Mouse (Mus musculus) hindbrain, embryonic 13.5 days (tissue): ENCODE data around the gene Dact3. TPM values are rescaled to one million over a fixed set of nuclear protein-coding genes. Genes with fewer than 3 reads are reported as not detected.

ENCODE experiments used
- ATAC-seq: fragments of 200-750 bp; cut with Nextera tagmentation; 2 replicates; pipeline ENCODE4 v1.8.0; 2017; ENCODE audit warnings: moderate TSS enrichment; ENCODE audit not compliant: low FRiP score
- H3K27ac ChIP-seq: fragments of 300-500 bp; sonication (generic); 2 replicates; pipeline ENCODE4 v1.5.1; 2015; ENCODE audit warnings: inconsistent platforms, mild to moderate bottlenecking, moderate library complexity
- H3K27me3 ChIP-seq: fragments of 300-500 bp; sonication (generic); 2 replicates; pipeline ENCODE4 v1.6.1; 2015; ENCODE audit warnings: mild to moderate bottlenecking, inconsistent platforms
- H3K36me3 ChIP-seq: fragments of 300-500 bp; sonication (generic); 2 replicates; pipeline ENCODE4 v1.6.1; 2015; ENCODE audit warnings: mild to moderate bottlenecking, inconsistent platforms
- H3K4me1 ChIP-seq: fragments of 300-500 bp; sonication (generic); replicated peaks from 2 replicates; pipeline ENCODE4 v1.6.1; 2015; ENCODE audit warnings: inconsistent platforms
- H3K4me2 ChIP-seq: fragments of 300-500 bp; sonication (generic); 2 replicates; pipeline ENCODE4 v1.6.1; 2015; ENCODE audit warnings: inconsistent platforms, mild to moderate bottlenecking, moderate library complexity
- H3K4me3 ChIP-seq: fragments of 300-500 bp; sonication (generic); 2 replicates; pipeline ENCODE4 v1.5.1; 2015; ENCODE audit warnings: mild to moderate bottlenecking, inconsistent platforms
- H3K9ac ChIP-seq: fragments of 300-500 bp; sonication (generic); 2 replicates; pipeline ENCODE4 v1.6.1; 2015; ENCODE audit warnings: mild to moderate bottlenecking, inconsistent platforms
- H3K9me3 ChIP-seq: fragments of 300-500 bp; sonication (generic); 2 replicates; pipeline ENCODE4 v1.6.1; 2016; ENCODE audit warnings: inconsistent platforms
- WGBS: fragments of 180-500 bp; shearing (Covaris S2); methylation state at CpG from one replicate; pipeline ENCODE4 v1.1.7; 2015; 5-methylcytosine and 5-hydroxymethylcytosine counted together
- polyA plus RNA-seq: library from polyadenylated mRNA; unstranded; fragments of >200 nt; fragmentation: Nextera tagmentation; extraction: Ambion mirVana; gene quantifications from 2 replicates; pipeline ENCODE4 v1.2.1, GENCODE M21; 2015

Dact3 gene
- polyA plus RNA-seq, 1 experiment from 2014 or later = 2.8 TPM

DNA sequence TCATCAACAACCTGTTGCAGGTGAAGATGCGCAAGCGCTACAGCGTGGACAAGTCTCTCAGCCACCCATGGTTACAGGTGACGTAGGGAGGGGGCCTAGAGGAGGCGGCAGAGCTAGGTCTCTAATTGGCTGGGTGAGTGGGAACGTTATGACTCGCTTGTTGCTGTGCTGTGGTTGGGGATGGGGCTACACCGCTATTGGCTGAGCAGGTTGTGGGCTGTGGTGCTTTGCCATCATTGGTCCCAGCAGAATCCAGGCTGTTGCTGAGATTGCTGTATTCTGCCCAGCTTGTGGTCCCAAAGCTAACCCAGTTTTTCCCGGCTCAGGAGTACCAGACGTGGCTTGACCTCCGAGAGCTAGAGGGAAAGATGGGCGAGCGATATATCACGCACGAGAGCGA is 5.6 kb upstream of the Dact3 start:
- ATAC-seq = peak; percentile 98
- no peaks in the 10 kb centered on the region for H3K27me3 ChIP-seq

DNA sequence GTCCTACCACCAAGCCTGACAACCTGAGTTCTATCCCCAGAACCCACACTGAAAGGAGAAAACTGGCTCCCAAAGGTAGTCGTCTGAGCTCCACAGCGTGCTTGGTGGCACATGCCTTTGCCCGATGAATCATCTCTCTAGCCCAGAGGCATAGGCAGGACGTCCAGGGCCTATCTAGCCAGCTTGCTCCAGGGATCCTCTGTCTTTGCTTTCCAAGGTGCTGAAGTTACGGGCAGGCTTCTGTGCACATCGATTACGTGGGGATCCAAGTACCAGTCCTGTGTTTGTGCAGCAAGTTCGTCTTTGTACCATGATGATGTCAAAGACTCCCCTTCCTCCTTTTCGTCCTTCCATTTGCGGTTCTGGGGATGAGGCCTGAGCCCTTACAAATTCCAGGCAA is 3.5 kb upstream of the Dact3 start:
- 83% methylated on average over 10 of the region's 10 CpGs for WGBS
- peaks cover 30% of the 10 kb centered on the region for H3K4me1 ChIP-seq

More for the DNA sequence above, 5.6 kb upstream of the Dact3 start:
- Histone ChIP-seq H3K4me2 (peak overlapping the region; percentile 56), H3K4me3 (peak overlapping the region; percentile 38), H3K4me1 (peaks cover 19% of the 10 kb centered on the region), H3K36me3 (peaks cover 33% of the 10 kb centered on the region), H3K9me3 (no peaks in the 10 kb centered on the region), H3K9ac (peak overlapping the region; percentile 67), H3K27ac (peak overlapping the region; percentile 82)
- 7% methylated on average over 16 of the region's 16 CpGs for WGBS

DNA sequence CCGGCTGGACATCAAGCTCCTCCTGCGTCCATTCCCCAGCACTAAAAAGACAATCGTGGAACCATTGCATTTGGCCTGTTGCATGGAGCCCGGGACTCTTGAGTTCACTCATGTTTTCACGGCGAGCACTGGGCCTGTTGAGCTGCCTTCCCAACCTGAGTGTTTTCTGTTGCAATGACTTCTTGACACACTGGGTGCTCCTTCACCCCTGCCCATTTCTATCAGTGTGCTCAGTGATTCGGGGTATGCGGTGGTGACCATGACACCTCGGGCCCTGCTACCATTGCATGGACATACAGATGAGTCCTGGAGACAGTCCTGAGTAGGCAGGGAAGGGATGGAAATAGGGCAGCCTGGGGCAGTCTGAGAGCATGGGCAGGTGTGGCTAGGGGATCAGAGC is 2.6 kb upstream of the Dact3 start:
- no peak overlapping the region for H3K4me3 ChIP-seq

More for the DNA sequence above, 3.5 kb upstream of the Dact3 start:
- H3K9ac ChIP-seq = no peak overlapping the region
- H3K9me3 ChIP-seq = no peaks in the 10 kb centered on the region
- H3K4me2 ChIP-seq = no peak overlapping the region
- ATAC-seq = no peak
- H3K4me3 ChIP-seq = no peak overlapping the region
- H3K36me3 ChIP-seq = peaks cover 18% of the 10 kb centered on the region
- H3K27me3 ChIP-seq = no peaks in the 10 kb centered on the region
- no peak overlapping the region for H3K27ac ChIP-seq

DNA sequence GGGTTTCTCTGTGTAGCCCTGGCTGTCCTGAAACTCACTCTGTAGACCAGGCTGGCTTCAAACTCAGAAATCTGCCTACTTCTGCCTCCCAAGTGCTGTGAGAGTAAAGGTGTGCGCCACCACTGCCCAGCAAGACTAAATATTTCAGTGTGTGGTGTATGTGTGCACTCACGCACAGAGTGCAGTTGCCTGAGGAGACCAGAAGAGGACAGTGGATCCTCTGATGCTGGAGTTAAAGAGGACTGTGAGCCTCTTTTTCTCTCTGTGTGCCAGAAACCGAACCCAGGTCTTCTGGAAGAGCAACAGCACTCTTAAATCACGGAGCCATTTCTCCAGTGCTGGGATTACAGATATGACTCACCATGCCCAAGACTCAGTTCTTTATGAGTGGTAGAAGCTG is 1.7 kb upstream of the Dact3 start:
- WGBS = 91% methylated on average over 4 of the region's 4 CpGs
- Histone ChIP-seq H3K9me3 (no peaks in the 10 kb centered on the region), H3K4me1 (peaks cover 37% of the 10 kb centered on the region), H3K27ac (no peak overlapping the region), H3K4me3 (no peak overlapping the region), H3K9ac (no peak overlapping the region), H3K36me3 (peaks cover 9% of the 10 kb centered on the region; the same call in 1 of the 2 replicates), H3K27me3 (no peaks in the 10 kb centered on the region), H3K4me2 (no peak overlapping the region)
- no peak for ATAC-seq

More for the DNA sequence above, 2.6 kb upstream of the Dact3 start:
- H3K27ac ChIP-seq = no peak overlapping the region
- no peak for ATAC-seq
- H3K9me3 ChIP-seq = no peaks in the 10 kb centered on the region
- WGBS = 96% methylated on average over 9 of the region's 9 CpGs
- H3K27me3 ChIP-seq = no peaks in the 10 kb centered on the region
- no peak overlapping the region for H3K4me2 ChIP-seq
- H3K36me3 ChIP-seq = peaks cover 9% of the 10 kb centered on the region
- peaks cover 37% of the 10 kb centered on the region for H3K4me1 ChIP-seq
- H3K9ac ChIP-seq = no peak overlapping the region

DNA sequence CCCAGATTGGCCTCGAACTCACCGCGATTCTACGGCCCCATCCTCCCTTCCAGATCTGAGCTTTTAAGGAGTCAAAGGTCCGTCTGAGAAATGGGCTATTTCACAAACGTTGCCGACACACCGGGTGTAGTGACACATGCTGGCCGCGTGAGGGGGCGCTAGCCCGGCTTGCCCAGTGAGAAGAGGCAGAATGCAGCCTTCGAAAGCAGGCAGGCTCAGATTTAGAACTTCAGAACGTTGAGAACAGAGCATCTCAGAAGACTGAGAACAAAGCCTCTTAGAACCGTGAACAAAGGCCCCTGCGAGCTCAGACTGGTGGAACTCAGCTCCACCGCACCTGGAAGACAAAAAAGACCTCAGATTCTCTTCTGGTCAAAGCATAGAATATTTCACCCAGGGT is 927 bp upstream of the Dact3 start:
- Histone ChIP-seq H3K9ac (peak overlapping the region; percentile 43; the same call in 1 of the 2 replicates), H3K4me2 (peak overlapping the region; percentile 47), H3K27me3 (no peaks in the 10 kb centered on the region), H3K27ac (peak overlapping the region; percentile 87), H3K4me3 (peak overlapping the region; percentile 83), H3K4me1 (peaks cover 36% of the 10 kb centered on the region), H3K9me3 (no peaks in the 10 kb centered on the region), H3K36me3 (peaks cover 17% of the 10 kb centered on the region)
- ATAC-seq = no peak
- WGBS = 4% methylated on average over 17 of the region's 17 CpGs

DNA sequence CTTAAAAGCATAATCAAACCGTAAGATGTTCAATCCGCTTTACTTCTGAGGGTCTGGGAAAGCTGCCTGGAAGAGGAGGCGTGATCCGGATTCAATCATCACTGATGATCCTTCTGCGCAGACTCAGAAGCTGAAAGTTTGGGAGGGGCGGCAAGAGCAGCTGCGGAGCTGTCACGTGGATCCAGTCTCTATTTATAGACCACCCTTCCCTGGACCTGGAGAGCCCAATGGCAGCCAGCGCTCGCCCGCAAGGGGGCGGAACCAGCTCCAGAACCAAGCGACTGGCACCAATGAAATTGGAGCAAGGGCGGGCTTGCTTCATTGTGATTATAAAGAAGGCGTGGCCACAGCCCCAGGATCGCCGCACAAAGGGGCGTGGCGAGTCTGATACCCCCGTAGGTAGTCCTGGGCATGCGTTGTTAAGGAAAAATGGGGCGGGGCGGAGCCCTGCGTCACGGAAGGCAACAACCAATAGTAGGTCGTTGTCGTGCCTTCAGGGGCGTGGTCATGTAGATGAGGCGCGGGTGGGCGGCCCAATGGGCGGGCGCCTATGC is 284 bp upstream of the Dact3 start:
- peaks cover 32% of the 10 kb centered on the region for H3K4me1 ChIP-seq
- ATAC-seq = peak; percentile 96
- H3K27ac ChIP-seq = peak overlapping the region; percentile 91
- H3K9ac ChIP-seq = peak overlapping the region; percentile 90
- WGBS = under 1% methylated on average over 33 of the region's 33 CpGs
- peak overlapping the region; percentile 83 for H3K4me3 ChIP-seq
- H3K9me3 ChIP-seq = no peaks in the 10 kb centered on the region
- H3K36me3 ChIP-seq = peaks cover 20% of the 10 kb centered on the region
- no peaks in the 10 kb centered on the region for H3K27me3 ChIP-seq
- H3K4me2 ChIP-seq = peak overlapping the region; percentile 79

DNA sequence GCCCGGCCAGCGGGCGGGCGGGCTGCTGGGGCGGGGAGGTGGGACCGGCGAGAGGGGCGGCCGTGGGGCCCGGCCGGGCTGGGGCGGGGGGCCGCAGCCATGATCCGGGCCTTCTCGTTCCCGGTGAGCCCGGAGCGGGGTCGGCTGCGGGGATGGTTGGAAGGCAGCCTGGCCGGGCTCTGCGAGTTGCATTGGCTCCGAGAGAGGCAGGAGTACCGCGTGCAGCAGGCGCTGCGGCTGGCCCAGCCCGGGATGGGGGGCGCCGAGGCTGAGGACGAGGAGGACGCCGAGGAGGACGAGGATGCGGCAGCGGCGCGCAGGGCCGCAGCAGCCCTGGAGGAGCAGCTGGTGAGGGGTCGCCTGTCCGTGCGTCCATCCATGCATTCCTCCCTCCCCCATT is 209 bp downstream of the Dact3 start:
- ATAC-seq = peak; percentile 67; the same call in 1 of the 2 replicates
- Histone ChIP-seq H3K4me2 (peak overlapping the region; percentile 79), H3K27me3 (no peaks in the 10 kb centered on the region), H3K9me3 (no peaks in the 10 kb centered on the region), H3K4me1 (peaks cover 32% of the 10 kb centered on the region), H3K27ac (peak overlapping the region; percentile 91), H3K36me3 (peaks cover 20% of the 10 kb centered on the region), H3K4me3 (peak overlapping the region; percentile 83), H3K9ac (peak overlapping the region; percentile 90)
- 0% methylated on average over 30 of the region's 42 CpGs for WGBS

DNA sequence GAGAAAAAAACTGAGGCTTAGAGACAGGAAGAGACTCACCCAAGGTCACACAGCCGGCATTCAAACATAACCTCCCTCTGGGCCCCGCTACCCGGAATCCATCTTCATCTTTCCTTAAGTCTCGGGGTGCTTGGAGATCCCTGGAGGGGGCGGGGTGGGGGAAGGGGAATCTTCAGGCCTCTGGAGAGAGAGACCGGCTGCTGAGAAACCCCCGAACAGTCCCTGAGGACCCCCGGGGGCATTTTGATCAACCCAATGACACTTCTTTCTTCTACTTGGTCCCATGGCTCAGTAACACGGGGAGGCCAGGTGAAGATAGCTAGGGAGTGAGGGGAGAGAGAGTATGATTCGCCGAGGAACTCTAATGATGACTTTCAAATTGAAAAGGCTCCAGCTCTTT is 889 bp downstream of the Dact3 start:
- no peaks in the 10 kb centered on the region for H3K9me3 ChIP-seq
- H3K27ac ChIP-seq = 0 out of 2 replicates have a peak overlapping the region, but pooled peaks have one; percentile 5
- no peaks in the 10 kb centered on the region for H3K27me3 ChIP-seq
- peak overlapping the region; percentile 90 for H3K9ac ChIP-seq
- peaks cover 20% of the 10 kb centered on the region for H3K36me3 ChIP-seq
- H3K4me2 ChIP-seq = peak overlapping the region; percentile 79
- peaks cover 36% of the 10 kb centered on the region for H3K4me1 ChIP-seq
- 8% methylated on average over 11 of the region's 11 CpGs for WGBS
- peak overlapping the region; percentile 83 for H3K4me3 ChIP-seq
- ATAC-seq = no peak

DNA sequence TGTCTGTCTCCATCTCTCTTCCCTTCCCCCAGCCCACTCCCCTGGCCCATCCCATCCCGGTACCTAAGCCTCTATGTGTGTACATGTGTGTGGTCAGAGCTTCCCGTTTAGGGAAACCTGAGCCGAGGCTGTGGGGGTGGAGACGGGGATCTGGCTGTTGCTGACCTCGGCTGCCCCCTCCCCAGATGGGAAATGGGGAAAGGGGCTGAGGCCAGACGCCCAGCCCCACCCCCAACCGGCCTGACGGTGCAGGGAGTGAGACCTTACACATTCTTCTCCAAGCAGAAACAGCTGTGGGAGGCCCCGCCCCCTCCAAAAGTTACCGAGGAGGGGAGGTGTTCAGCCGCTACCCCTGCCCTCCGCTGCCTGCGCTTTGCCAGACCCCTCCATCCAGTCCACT is 1.5 kb downstream of the Dact3 start:
- 2% methylated on average over 13 of the region's 13 CpGs for WGBS
- ATAC-seq = no peak
- H3K27me3 ChIP-seq = no peaks in the 10 kb centered on the region
- H3K36me3 ChIP-seq = peaks cover 19% of the 10 kb centered on the region
- H3K4me3 ChIP-seq = peak overlapping the region; percentile 83
- H3K9ac ChIP-seq = peak overlapping the region; percentile 90
- no peak overlapping the region; the same call in 1 of the 2 replicates for H3K27ac ChIP-seq
- peaks cover 36% of the 10 kb centered on the region for H3K4me1 ChIP-seq
- H3K9me3 ChIP-seq = no peaks in the 10 kb centered on the region
- H3K4me2 ChIP-seq = peak overlapping the region; percentile 79

DNA sequence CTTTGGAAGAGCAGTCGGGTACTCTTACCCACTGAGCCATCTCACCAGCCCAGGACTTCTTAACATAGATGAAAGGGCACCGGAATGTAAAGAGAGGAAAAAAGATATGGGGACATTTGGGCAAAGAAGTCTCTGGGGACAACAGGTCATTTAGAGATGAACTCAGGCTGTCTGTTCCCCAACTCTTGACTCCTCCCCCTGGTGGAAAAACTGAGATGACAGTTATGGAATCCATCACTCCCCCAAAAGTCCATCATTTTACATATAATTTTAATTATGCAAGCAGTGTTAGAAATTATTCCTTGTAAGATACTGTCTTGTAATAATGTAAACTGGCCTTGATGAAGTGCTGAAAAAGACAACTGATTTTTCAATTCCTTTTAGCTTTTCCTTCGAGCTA is 2.6 kb downstream of the Dact3 start:
- Histone ChIP-seq H3K36me3 (peaks cover 24% of the 10 kb centered on the region; the same call in 1 of the 2 replicates), H3K4me2 (no peak overlapping the region), H3K9ac (no peak overlapping the region), H3K9me3 (no peaks in the 10 kb centered on the region), H3K27me3 (peaks cover 5% of the 10 kb centered on the region; the same call in 1 of the 2 replicates), H3K27ac (no peak overlapping the region), H3K4me1 (peaks cover 36% of the 10 kb centered on the region), H3K4me3 (no peak overlapping the region)
- no peak for ATAC-seq
- WGBS = 84% methylated on average over 3 of the region's 3 CpGs

DNA sequence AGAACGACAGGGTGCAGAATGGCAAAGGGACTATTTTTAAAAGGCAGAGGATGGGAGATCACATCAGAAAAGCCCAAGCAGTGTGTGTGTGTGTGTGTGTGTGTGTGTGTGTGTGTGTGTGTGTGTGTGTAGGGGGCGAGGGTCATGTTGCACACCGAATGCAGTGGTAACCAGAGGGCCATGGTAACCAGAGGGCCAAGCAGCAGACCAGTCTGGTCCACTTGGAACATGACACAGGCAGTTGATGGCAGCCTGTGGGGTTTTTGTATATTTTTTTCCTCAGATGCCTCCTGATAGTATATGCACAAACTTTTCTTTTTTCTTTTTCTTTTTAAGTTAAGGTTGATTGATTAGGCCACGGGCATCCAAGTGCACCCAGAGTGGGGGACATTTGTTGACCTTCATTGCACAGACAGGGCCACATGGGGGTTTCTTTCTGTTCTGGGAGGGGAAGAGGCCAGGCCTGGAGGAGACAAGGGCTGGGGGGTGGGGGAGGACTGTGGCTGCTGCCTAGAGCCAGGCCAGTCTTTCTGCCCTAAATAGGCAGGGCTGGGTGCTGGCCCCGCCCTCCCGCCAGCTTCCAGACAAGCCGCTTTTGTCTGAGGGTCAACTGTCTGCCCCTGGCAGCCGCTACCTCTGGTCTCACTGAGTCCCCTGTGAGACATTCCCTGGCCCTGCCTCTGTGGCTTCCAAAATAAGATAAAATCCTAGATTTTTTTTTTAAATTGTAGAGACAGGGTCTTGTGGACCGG is 4.9 kb downstream of the Dact3 start:
- Histone ChIP-seq H3K9ac (0 out of 2 replicates have a peak overlapping the region, but pooled peaks have one; percentile 7), H3K4me1 (peaks cover 30% of the 10 kb centered on the region), H3K4me3 (no peak overlapping the region), H3K4me2 (no peak overlapping the region), H3K9me3 (no peaks in the 10 kb centered on the region), H3K36me3 (peaks cover 44% of the 10 kb centered on the region), H3K27me3 (peaks cover 28% of the 10 kb centered on the region), H3K27ac (peak overlapping the region; percentile 30)
- 9% methylated on average over 8 of the region's 9 CpGs for WGBS
- no peak for ATAC-seq

DNA sequence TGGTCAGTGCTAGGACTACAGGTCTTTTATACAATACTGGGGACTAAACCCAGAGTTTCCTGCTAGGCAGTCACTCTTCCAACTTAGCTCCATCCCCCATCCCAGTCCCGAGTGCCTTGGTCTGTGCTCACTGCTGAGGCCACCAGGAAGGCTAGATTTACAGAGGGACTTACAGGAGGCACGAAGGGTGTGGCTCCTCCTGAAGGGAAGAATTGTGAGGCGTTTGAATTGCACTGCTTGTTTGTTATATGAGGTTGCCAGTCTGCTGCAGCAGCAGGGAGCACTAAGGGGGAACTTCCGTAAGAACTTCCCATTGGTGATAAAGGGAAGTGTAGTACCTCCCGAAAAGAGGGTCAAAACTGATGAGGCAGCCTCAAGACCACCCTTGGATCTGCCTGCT is 5.5 kb downstream of the Dact3 start:
- Histone ChIP-seq H3K4me1 (peaks cover 29% of the 10 kb centered on the region), H3K4me2 (no peak overlapping the region), H3K27ac (peak overlapping the region; percentile 30; the same call in 1 of the 2 replicates), H3K4me3 (no peak overlapping the region), H3K9me3 (no peaks in the 10 kb centered on the region), H3K9ac (no peak overlapping the region), H3K36me3 (peaks cover 51% of the 10 kb centered on the region), H3K27me3 (peaks cover 34% of the 10 kb centered on the region)
- 8% methylated on average over 5 of the region's 5 CpGs for WGBS
- no peak for ATAC-seq
